Mouse (Mus musculus) stomach, embryonic 14.5 days (tissue): ENCODE measurements at regions not wholly inside any gene's neighbourhood (a gene's known extent, or its start where the extent isn't known, plus 50 kb on each side); places are given as distances from the start of the nearest gene placed in this dataset.

Experiments
- ATAC-seq: fragments of 200-750 bp; cut with Nextera tagmentation; 2 replicates; pipeline ENCODE4 v1.8.0; 2017; ENCODE audit warnings: low read depth, moderate TSS enrichment; ENCODE audit not compliant: insufficient number of reproducible peaks, insufficient read depth, low FRiP score
- H3K27ac ChIP-seq: fragments of 300-500 bp; sonication (generic); 2 replicates; pipeline ENCODE4 v1.5.1; 2014; ENCODE audit warnings: mild to moderate bottlenecking, low read length, moderate library complexity, mixed read lengths
- H3K27me3 ChIP-seq: fragments of 300-500 bp; sonication (generic); 2 replicates; pipeline ENCODE4 v1.6.1; 2014; ENCODE audit warnings: low read length, control low read depth, mixed read lengths; ENCODE audit not compliant: control insufficient read depth, insufficient read depth
- H3K36me3 ChIP-seq: fragments of 300-500 bp; sonication (generic); 2 replicates; pipeline ENCODE4 v1.6.1; 2014; ENCODE audit warnings: mild to moderate bottlenecking, control low read depth, low read length, moderate library complexity, mixed read lengths; ENCODE audit not compliant: control insufficient read depth, insufficient read depth
- H3K4me1 ChIP-seq: fragments of 300-500 bp; sonication (generic); 2 replicates; pipeline ENCODE4 v1.6.1; 2014; ENCODE audit warnings: low read length, control low read depth, mixed read lengths; ENCODE audit not compliant: control insufficient read depth, insufficient read depth
- H3K4me2 ChIP-seq: fragments of 300-500 bp; sonication (generic); replicated peaks from 2 replicates; pipeline ENCODE4 v1.6.1; 2014; ENCODE audit warnings: low read depth, low read length, control low read depth
- H3K4me3 ChIP-seq: fragments of 300-500 bp; sonication (generic); 2 replicates; pipeline ENCODE4 v1.5.1; 2014; ENCODE audit warnings: low read depth, low read length, control low read depth
- H3K9ac ChIP-seq: fragments of 300-500 bp; sonication (generic); replicated peaks from 2 replicates; pipeline ENCODE4 v1.6.1; 2014; ENCODE audit warnings: low read depth, mild to moderate bottlenecking, control low read depth, low read length, moderate library complexity, mixed read lengths
- H3K9me3 ChIP-seq: fragments of 300-500 bp; sonication (generic); 2 replicates; pipeline ENCODE4 v1.6.1; 2016; ENCODE audit warnings: low read depth, low read length, control low read depth; ENCODE audit not compliant: control insufficient read depth
- WGBS: fragments of 180-500 bp; shearing (Covaris S2); extraction: QIAGEN DNeasy Blood & Tissue Kit; methylation state at CpG from one replicate; pipeline ENCODE4 v1.1.7; 2014; 5-methylcytosine and 5-hydroxymethylcytosine counted together

DNA sequence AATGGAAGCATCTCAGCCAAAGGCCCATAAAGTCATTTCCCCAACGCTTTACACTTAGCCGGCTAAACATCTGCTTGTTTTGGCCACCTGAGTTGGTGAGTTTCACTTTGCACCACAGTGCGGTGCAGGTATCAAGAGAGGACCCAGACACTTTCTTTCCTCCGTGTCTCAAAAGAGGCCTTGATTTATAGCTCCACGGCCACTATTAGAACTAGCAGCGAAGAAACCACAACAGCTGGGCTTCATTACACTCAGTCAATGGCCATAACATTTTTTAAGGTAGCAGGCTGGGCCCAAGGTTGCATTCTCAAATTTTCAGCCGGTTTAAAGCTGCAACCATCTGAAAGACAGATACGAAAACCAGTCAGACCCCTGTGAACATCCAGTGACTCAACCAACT lies 103.4 kb downstream of the Mreg start:
- no peak overlapping the region for H3K4me2 ChIP-seq
- no peaks in the 10 kb centered on the region for H3K9me3 ChIP-seq
- H3K9ac ChIP-seq: no peak overlapping the region
- no peak overlapping the region for H3K4me3 ChIP-seq
- no peak overlapping the region for H3K27ac ChIP-seq
- no peaks in the 10 kb centered on the region for H3K27me3 ChIP-seq
- ATAC-seq: no peak
- WGBS: 37% methylated on average over 8 of the region's 8 CpGs
- H3K36me3 ChIP-seq: no peaks in the 10 kb centered on the region
- no peaks in the 10 kb centered on the region for H3K4me1 ChIP-seq

DNA sequence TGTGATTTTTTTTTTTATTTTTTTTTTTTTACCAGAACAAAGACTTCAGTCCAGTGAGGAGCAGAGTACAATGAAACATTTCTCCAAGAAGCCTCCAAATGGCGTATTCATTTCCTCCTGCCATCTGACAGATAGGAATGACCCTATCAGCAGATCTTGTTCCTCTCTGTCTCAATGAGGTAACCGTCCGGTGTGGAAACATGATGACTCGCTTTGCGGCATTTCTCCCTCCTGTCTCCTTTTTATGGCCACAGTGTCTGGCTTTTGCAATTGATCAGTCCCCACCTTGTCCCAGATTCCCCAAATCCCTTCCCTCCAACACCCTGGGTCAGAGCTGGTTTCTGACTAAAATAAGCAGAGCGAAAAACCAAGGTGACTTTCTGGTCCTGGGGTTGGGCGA lies 105.0 kb downstream of the Mreg start:
- H3K36me3 ChIP-seq: no peaks in the 10 kb centered on the region
- no peak overlapping the region for H3K9ac ChIP-seq
- no peak overlapping the region for H3K4me3 ChIP-seq
- 84% methylated on average over 7 of the region's 7 CpGs for WGBS
- H3K27me3 ChIP-seq: no peaks in the 10 kb centered on the region
- H3K4me2 ChIP-seq: no peak overlapping the region
- H3K27ac ChIP-seq: no peak overlapping the region
- ATAC-seq: no peak
- no peaks in the 10 kb centered on the region for H3K4me1 ChIP-seq
- H3K9me3 ChIP-seq: no peaks in the 10 kb centered on the region

DNA sequence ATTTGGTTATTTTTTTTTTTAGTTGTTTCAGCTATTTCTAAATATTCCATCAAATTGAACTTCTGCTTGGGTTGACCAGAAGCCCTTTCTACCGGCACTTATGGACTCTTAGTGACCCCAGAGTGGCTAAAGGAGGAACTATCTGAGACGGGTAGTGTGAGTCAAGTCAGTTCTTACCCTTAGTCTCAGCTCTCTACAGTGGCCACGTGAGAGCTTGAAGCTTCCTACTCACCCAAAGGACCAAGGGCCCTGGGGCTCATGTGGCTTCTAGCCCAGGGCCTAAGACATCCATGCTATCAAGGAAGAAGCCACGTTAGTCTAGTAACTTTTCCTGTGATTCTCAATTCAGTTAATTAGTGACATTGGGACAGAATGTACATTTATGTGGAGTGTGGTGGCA lies 105.5 kb downstream of the Mreg start:
- Histone ChIP-seq H3K27ac (no peak overlapping the region), H3K27me3 (no peaks in the 10 kb centered on the region), H3K9ac (no peak overlapping the region), H3K4me2 (no peak overlapping the region), H3K9me3 (no peaks in the 10 kb centered on the region), H3K4me1 (no peaks in the 10 kb centered on the region), H3K36me3 (no peaks in the 10 kb centered on the region), H3K4me3 (no peak overlapping the region)
- no peak for ATAC-seq
- 85% methylated on average over 4 of the region's 4 CpGs for WGBS

DNA sequence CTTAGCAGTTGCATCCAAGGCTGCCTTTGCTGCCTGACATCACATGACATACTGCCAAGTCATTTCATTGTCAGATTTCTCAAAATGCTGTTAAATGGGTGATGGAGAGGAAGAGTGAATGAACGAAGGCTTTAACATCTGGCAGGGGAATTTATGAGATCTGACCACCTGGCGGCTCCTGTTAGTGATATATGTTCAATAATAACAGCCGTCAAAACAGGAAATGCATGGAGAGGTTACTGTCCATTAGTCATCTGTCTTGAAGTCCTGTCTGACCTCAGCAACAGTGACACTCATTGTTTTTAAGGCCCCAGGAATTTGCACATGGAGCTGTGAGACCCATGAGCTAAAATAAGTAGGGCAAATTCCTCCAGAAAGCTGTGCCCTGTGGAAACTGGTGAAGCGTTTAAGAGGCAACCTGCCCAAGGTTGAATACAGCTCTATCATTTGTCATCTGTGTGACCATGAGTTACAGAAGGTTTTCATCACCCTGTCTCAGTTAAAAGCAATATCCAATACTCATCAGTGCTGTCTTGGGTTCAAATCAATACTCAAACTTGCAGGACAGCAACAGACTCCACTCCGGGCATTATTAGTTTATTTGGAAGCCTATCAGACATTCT lies 106.6 kb downstream of the Mreg start:
- WGBS: 58% methylated on average over 5 of the region's 5 CpGs
- no peaks in the 10 kb centered on the region for H3K36me3 ChIP-seq
- no peak overlapping the region for H3K4me2 ChIP-seq
- no peak overlapping the region for H3K4me3 ChIP-seq
- no peaks in the 10 kb centered on the region for H3K9me3 ChIP-seq
- no peaks in the 10 kb centered on the region for H3K4me1 ChIP-seq
- ATAC-seq: no peak
- H3K27me3 ChIP-seq: no peaks in the 10 kb centered on the region
- no peak overlapping the region for H3K27ac ChIP-seq
- no peak overlapping the region for H3K9ac ChIP-seq

DNA sequence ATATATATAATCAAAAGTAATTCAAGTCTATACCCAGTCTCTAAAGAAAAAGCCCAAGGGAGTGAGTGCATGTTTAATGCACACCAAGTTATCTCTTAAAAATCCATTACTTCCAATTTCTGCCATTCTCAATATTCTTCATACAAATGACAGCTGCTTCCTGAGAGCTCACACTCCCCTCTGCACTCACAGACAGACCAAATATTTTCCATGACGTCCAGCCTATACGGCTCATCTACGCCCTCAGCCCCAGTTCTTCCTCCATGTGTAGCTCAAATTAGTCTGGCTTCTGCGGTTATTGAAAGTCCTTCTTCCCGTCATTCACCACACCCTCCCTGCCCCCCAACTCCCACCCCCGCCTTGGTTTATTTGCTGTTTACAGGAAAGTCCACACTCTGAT lies 108.1 kb downstream of the Mreg start:
- Histone ChIP-seq H3K36me3 (no peaks in the 10 kb centered on the region), H3K27me3 (no peaks in the 10 kb centered on the region), H3K9ac (no peak overlapping the region), H3K27ac (no peak overlapping the region), H3K4me2 (no peak overlapping the region), H3K4me3 (no peak overlapping the region), H3K9me3 (no peaks in the 10 kb centered on the region), H3K4me1 (no peaks in the 10 kb centered on the region)
- WGBS: 59% methylated on average over 6 of the region's 6 CpGs
- no peak for ATAC-seq

DNA sequence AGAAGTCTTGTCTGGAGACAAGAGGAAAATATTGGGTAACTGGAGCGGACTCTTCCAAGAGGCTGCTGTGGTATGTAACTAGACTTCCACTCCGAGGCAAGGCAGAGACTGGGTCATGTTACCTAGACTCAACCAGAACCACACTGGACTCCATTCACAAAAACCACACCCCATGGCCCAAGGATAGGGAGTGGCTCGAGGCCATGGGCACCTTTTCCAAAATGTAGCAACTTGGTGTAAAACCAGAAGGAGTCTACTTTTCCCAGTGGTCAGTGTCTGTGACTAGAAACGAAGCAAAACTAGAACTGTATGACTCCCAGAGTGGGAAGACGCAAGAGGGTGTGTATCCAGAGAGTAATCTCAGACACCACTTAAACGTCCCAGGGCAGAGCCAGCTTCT lies 108.7 kb downstream of the Mreg start:
- Histone ChIP-seq H3K27me3 (no peaks in the 10 kb centered on the region), H3K4me3 (no peak overlapping the region), H3K4me1 (no peaks in the 10 kb centered on the region), H3K9me3 (no peaks in the 10 kb centered on the region), H3K27ac (no peak overlapping the region), H3K36me3 (no peaks in the 10 kb centered on the region), H3K9ac (no peak overlapping the region), H3K4me2 (no peak overlapping the region)
- ATAC-seq: no peak
- 85% methylated on average over 6 of the region's 6 CpGs for WGBS

DNA sequence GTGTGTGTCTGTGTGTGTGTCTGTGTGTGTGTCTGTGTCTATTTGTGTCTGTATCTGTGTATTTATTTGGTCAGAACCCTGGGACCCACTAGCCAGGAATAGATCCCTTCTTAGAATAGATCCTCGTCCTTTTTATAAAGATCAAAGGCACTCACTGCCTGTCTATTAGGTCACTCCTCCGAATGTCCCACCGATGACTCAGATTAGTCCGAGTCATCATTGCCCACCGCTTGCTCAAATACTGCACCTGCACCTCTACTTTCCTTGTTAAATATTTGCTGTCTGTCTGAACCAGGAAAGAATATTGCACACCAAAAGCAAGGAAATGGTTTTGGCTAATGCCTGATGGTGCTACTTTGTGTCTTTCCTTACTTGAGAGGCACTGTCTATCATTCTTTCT lies 112.7 kb downstream of the Mreg start:
- Histone ChIP-seq H3K27me3 (no peaks in the 10 kb centered on the region), H3K9ac (no peak overlapping the region), H3K36me3 (no peaks in the 10 kb centered on the region), H3K27ac (no peak overlapping the region), H3K4me2 (no peak overlapping the region), H3K9me3 (no peaks in the 10 kb centered on the region), H3K4me3 (no peak overlapping the region), H3K4me1 (no peaks in the 10 kb centered on the region)
- no peak for ATAC-seq
- WGBS: 63% methylated on average over 5 of the region's 5 CpGs

DNA sequence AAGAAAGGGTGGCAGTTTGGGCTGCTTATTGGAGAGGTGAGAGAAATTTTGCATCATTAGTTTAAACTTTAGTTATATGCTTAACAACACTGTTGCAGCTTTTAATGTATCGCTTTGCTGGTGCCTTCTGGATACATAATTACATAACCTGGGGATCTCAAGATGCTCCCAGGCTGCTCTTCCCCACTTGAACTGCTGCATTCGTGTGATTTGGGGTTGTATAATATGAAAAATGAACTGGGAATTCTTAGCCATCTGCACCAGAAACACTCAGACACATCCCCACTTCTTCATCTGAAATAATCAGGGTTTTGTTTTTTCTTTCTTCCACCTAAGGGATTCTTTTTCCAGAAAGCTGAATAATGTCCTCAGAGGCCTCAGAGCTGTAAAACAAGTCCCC lies 120.8 kb downstream of the Mreg start:
- H3K4me2 ChIP-seq: no peak overlapping the region
- H3K9me3 ChIP-seq: no peaks in the 10 kb centered on the region
- H3K4me3 ChIP-seq: no peak overlapping the region
- no peak for ATAC-seq
- H3K4me1 ChIP-seq: no peaks in the 10 kb centered on the region
- no peak overlapping the region for H3K27ac ChIP-seq
- WGBS: 62% methylated on average over 2 of the region's 2 CpGs
- no peaks in the 10 kb centered on the region for H3K27me3 ChIP-seq
- H3K36me3 ChIP-seq: no peaks in the 10 kb centered on the region
- H3K9ac ChIP-seq: no peak overlapping the region

DNA sequence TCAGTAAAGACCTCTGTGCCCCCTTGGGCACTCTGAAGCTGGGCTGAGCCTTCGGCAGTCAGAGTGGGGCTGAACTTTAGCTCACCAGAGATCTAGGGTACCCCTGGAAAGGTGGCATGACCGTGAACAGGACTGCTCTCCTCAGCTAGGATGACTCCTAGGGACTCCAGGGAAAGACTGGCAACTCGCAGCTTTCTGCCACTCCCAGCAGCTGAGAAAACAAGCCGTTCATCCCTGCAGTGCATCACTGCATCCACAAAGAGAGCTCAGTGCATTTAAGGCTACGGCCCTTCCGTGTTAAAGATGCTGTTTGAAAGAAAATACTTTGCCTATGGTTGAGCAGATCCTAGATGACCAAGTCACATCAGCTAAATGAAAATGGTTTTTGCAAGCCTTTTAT lies 126.4 kb downstream of the Mreg start:
- WGBS: 58% methylated on average over 6 of the region's 6 CpGs
- Histone ChIP-seq H3K27ac (no peak overlapping the region), H3K36me3 (no peaks in the 10 kb centered on the region), H3K4me2 (no peak overlapping the region), H3K9me3 (no peaks in the 10 kb centered on the region), H3K27me3 (no peaks in the 10 kb centered on the region), H3K4me3 (no peak overlapping the region), H3K9ac (no peak overlapping the region), H3K4me1 (no peaks in the 10 kb centered on the region)
- ATAC-seq: no peak
